Mouse (Mus musculus): Measurements from ENCODE around the gene 1700014D04Rik. TPM values are rescaled to one million over a fixed set of nuclear protein-coding genes. Genes with fewer than 3 reads are reported as not detected.
"Not testable (repeated sequence)": the region's sequence is repeated elsewhere in the genome, so short reads cannot be mapped to it uniquely, and the experiment has no call there.

Gene 1700014D04Rik
- polyA plus RNA-seq, 1 experiment from 2014 or later: not detected

DNA sequence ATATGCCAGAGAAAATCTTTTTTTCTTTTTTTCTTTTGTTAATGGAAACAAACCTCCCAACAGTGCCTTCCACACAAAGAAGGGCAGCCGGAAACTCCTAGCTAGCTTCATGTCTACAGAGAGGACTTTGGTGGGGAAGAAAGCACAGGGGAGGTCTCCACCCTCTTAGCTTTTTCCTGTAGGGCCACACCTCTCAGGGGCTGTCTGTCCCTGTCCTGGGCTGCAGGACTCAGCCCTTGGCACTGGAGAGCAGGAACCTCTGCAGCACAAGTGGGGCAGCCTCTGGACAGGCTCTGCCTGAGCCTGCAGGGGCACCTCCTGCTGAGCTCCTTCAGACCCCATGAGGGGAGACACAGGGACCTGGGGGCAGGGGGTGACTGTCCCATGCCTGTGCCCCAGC lies 46.4 kb downstream of the 1700014D04Rik start:
- H3K4me3 ChIP-seq (replicated peaks); ATAC-seq (replicated peaks; ENCODE audit: low FRiP score); H3K27ac ChIP-seq; H3K9ac ChIP-seq; H3K4me2 ChIP-seq; H3K27me3 ChIP-seq; H3K36me3 ChIP-seq; H3K4me1 ChIP-seq; H3K9me3 ChIP-seq (replicated peaks): not testable (repeated sequence)
- WGBS: 74% methylated on average over 1 of the region's 1 CpGs

DNA sequence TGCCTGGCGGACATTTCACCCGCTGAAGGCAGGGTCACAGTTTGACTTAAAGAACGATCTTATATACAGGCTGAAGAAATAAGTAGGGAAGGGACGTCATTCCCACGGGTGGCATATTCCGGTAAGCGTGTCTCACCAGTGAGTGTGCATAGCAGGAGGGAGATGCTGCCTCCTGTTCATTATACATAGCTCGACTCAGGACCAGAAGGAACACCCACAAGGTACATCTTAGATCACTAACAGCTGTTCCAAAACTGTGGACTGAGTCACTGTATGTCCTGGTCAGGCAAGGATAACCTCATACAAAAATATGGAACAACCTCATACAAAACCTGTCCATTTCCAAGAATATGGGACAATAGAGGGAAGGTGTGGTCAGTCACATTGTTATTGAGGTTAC lies 47.4 kb downstream of the 1700014D04Rik start:
- H3K4me1 ChIP-seq: no peaks in the 10 kb centered on the region
- no peaks in the 10 kb centered on the region for H3K27me3 ChIP-seq
- WGBS: 91% methylated on average over 8 of the region's 8 CpGs
- no peak overlapping the region for H3K27ac ChIP-seq
- H3K4me2 ChIP-seq: no peak overlapping the region
- H3K4me3 ChIP-seq (replicated peaks): no peak overlapping the region
- no peak for ATAC-seq (replicated peaks; ENCODE audit: low FRiP score)
- H3K9me3 ChIP-seq (replicated peaks): no peaks in the 10 kb centered on the region
- H3K36me3 ChIP-seq: no peaks in the 10 kb centered on the region
- no peak overlapping the region for H3K9ac ChIP-seq

DNA sequence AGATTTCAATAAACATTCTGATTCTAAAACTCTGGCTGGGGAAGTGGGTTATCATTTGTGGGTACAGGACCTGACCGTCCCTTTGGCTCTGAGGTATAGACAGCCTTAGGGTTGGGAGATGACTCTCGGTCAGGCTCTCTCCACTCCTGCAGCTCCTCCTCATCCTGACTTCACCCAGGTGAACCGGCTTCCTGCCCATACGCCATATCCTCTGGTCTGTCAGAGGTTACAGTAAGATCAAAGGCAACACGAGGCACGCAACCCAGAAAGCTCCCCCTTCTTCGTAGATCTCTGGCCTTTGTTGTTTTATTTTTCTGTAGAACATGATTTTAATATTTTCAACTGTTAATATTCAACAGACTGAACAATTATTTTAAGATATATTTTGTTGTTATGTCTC lies 50.8 kb downstream of the 1700014D04Rik start:
- Histone ChIP-seq H3K4me1 (no peaks in the 10 kb centered on the region), H3K9ac (no peak overlapping the region), H3K27me3 (no peaks in the 10 kb centered on the region), H3K9me3 (replicated peaks) (no peaks in the 10 kb centered on the region), H3K27ac (no peak overlapping the region), H3K4me3 (replicated peaks) (no peak overlapping the region), H3K36me3 (no peaks in the 10 kb centered on the region), H3K4me2 (no peak overlapping the region)
- no peak for ATAC-seq (replicated peaks; ENCODE audit: low FRiP score)
- WGBS: 73% methylated on average over 7 of the region's 7 CpGs

DNA sequence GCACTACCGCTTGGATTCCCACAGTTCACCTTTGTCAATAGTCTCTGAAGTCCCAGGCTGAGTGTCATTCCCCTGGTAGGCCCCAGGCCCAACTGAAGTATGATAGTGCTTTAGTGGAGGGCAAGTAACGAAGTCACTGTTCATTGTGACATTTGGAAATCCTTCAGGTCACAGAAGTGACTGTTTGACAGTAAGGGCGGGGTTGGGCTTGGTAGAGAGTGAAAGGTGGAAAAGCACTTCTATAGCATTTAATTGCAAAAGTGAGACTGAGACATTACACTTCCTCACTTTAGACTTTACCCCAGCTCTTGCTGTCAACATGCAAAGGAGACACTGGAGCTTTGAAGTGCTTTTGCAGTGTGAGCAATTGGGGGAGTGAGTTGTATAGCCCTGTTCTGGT lies 52.5 kb downstream of the 1700014D04Rik start, which contains the start of gene 4921517D22Rik:
Gene 4921517D22Rik, minus strand, starts transcription at position 101 of the 400 bp plus-strand sequence.
- no peak within 1 kb of the TSS for H3K4me2 ChIP-seq
- H3K9me3 ChIP-seq (replicated peaks): no peaks in the 10 kb centered on the region
- no peaks in the 10 kb centered on the region for H3K27me3 ChIP-seq
- no peaks in the 10 kb centered on the region for H3K4me1 ChIP-seq
- H3K36me3 ChIP-seq: no peaks in the 10 kb centered on the region
- no peak within 1 kb of the TSS for H3K9ac ChIP-seq
- no peak within 1 kb of the TSS for H3K4me3 ChIP-seq (replicated peaks)
- H3K27ac ChIP-seq: no peak within 1 kb of the TSS
- WGBS: 85% methylated on average over 3 of the region's 3 CpGs
- ATAC-seq (replicated peaks; ENCODE audit: low FRiP score): no peak

DNA sequence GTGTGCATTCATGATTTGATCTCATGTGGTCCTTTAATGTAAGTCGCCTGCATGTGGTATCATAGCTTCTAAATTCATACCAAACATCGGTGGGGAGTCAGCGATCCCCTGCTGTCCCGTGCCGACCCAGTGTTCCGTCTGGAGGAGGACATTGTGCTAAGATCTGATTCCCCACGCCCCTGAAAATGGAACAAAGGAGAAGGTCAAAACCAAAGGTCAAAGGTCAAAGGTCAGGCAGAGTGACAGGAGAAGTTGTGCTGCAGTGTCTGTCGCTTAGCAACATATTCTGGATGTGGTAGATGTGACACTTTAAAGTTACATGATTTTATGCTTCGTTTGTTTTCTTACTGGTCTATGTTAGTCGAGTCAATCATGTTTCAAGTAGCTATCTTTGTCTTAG lies 55.1 kb downstream of the 1700014D04Rik start:
- ATAC-seq (replicated peaks; ENCODE audit: low FRiP score): no peak
- H3K36me3 ChIP-seq: no peaks in the 10 kb centered on the region
- H3K4me3 ChIP-seq (replicated peaks): no peak overlapping the region
- no peak overlapping the region for H3K9ac ChIP-seq
- H3K27ac ChIP-seq: no peak overlapping the region
- 75% methylated on average over 10 of the region's 10 CpGs for WGBS
- H3K4me1 ChIP-seq: no peaks in the 10 kb centered on the region
- H3K4me2 ChIP-seq: no peak overlapping the region
- no peaks in the 10 kb centered on the region for H3K27me3 ChIP-seq
- no peaks in the 10 kb centered on the region for H3K9me3 ChIP-seq (replicated peaks)

Other genes with a start within 250 kb of the 1700014D04Rik start
- 12.5 and 13.3 TPM in 2 replicates for gene Agtpbp1, start 161.5 kb downstream of the 1700014D04Rik start, polyA plus RNA-seq (2015; fragmentation: Nextera tagmentation; extraction: Ambion mirVana)
- 101 and 113 TPM in 2 replicates for gene Naa35, start 161.5 kb downstream of the 1700014D04Rik start, polyA plus RNA-seq (2015; fragmentation: Nextera tagmentation; extraction: Ambion mirVana)
- gene Golm1, start 70.9 kb downstream of the 1700014D04Rik start, polyA plus RNA-seq (2015; fragmentation: Nextera tagmentation; extraction: Ambion mirVana): 37.9 and 40.5 TPM in 2 replicates
- not detected in 2 replicates for gene 4921517D22Rik, start 52.6 kb downstream of the 1700014D04Rik start, polyA plus RNA-seq (2015; fragmentation: Nextera tagmentation; extraction: Ambion mirVana)
- 0.04 TPM in 1 of 2 replicates, not detected in the other for gene Spata31d1a, start 36.4 kb downstream of the 1700014D04Rik start, polyA plus RNA-seq (2015; fragmentation: Nextera tagmentation; extraction: Ambion mirVana)
- gene Spata31d1b, start 34.5 kb downstream of the 1700014D04Rik start, polyA plus RNA-seq (2015; fragmentation: Nextera tagmentation; extraction: Ambion mirVana): 0.04 TPM in 1 of 2 replicates, not detected in the other
- gene Spata31d1d, start 15.0 kb downstream of the 1700014D04Rik start, polyA plus RNA-seq (2015; fragmentation: Nextera tagmentation; extraction: Ambion mirVana): not detected in 2 replicates
- 128 and 134 TPM in 2 replicates for gene Isca1, start 23.1 kb upstream of the 1700014D04Rik start, polyA plus RNA-seq (2015; fragmentation: Nextera tagmentation; extraction: Ambion mirVana)
- gene Gm49354, start 35.5 kb upstream of the 1700014D04Rik start, polyA plus RNA-seq (2015; fragmentation: Nextera tagmentation; extraction: Ambion mirVana): not detected in 2 replicates
- gene Tut7, start 76.4 kb upstream of the 1700014D04Rik start, polyA plus RNA-seq (2015; fragmentation: Nextera tagmentation; extraction: Ambion mirVana): 48.1 and 48.9 TPM in 2 replicates

Data from kidney, embryonic 15.5 days (tissue).